Mouse (Mus musculus): ENCODE measurements around the gene Tlx1. TPM values are rescaled to one million over a fixed set of nuclear protein-coding genes. Genes with fewer than 3 reads are reported as not detected.

Gene Tlx1
- polyA plus RNA-seq, 1 experiment from 2014 or later: 1.0 TPM

DNA sequence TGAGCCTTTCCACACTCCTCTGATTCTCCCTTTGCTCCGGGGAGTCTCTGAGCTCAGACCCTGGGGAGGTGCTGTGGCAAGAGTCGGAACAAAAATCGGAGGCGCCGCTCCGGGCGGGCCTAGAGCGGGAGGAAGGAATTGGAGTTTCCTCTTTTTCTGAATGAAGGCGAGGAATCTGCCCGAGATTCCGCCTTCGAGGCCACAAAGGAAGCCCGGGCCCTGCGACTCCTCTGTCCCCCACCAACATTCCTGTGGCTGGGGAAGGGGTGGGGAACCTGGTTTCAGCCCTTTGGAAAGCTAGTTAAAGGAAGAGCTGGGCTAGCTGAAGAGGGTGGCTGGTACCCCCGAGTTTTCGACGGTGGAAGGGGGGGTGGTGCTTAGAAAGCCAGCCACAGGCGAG lies 4.0 kb downstream of the Tlx1 start:
- Histone ChIP-seq H3K27me3 (ENCODE audit: control insufficient read depth, insufficient read depth, low read length) (peaks cover 97% of the 10 kb centered on the region), H3K36me3 (ENCODE audit: control insufficient read depth, insufficient read depth, low read length) (no peaks in the 10 kb centered on the region), H3K9ac (ENCODE audit: low read depth, low read length) (no peak overlapping the region), H3K9me3 (replicated peaks; ENCODE audit: control insufficient read depth, low read length) (no peaks in the 10 kb centered on the region), H3K27ac (ENCODE audit: low read depth, low read length) (no peak overlapping the region), H3K4me1 (ENCODE audit: control insufficient read depth, insufficient read depth, low read length) (0 out of 2 replicates have a peak, but pooled peaks cover 9% of the 10 kb centered on the region), H3K4me2 (0 out of 2 replicates have a peak overlapping the region, but pooled peaks have one; percentile 17), H3K4me3 (ENCODE audit: low read depth, low read length) (no peak overlapping the region)
- no peak for ATAC-seq (replicated peaks; ENCODE audit: insufficient number of reproducible peaks, low FRiP score, low TSS enrichment)
- WGBS (ENCODE audit: insufficient replicate concordance): under 1% methylated on average over 18 of the region's 18 CpGs

DNA sequence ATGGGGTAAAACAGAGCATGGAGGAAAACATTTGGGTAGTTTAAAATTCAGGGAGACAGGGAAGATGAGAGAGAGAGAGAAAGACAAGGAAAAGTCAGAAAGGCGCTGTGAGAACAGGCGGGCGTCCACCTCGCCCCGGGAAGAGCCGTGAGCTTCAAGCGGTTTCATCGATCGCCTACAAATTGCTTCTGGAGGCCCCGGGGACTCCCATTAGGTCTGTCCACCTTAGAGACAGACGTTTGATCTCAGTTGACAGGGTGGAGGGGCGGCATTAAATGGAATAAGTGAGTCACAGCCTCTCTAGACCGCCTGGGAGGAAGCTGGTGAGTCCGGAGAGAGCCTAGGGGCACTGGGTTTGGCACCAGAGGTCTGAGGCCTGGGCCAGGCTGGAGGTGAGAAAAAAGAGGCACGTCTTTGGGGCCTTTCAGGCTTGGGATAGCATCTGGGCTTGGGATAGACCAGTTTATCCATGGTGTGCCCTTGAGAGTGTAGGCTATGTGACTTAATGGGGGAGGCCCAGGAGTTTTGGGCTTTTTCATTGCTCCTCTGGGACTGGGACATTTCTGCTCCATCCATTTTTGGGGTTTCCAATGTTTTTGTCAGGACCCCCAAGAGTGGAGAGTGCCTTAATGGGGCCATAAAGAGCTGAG lies 4.8 kb downstream of the Tlx1 start:
- H3K27me3 ChIP-seq (ENCODE audit: control insufficient read depth, insufficient read depth, low read length): peaks cover 97% of the 10 kb centered on the region
- no peaks in the 10 kb centered on the region for H3K36me3 ChIP-seq (ENCODE audit: control insufficient read depth, insufficient read depth, low read length)
- H3K4me3 ChIP-seq (ENCODE audit: low read depth, low read length): no peak overlapping the region
- no peak for ATAC-seq (replicated peaks; ENCODE audit: insufficient number of reproducible peaks, low FRiP score, low TSS enrichment)
- 4% methylated on average over 15 of the region's 15 CpGs for WGBS (ENCODE audit: insufficient replicate concordance)
- 0 out of 2 replicates have a peak overlapping the region, but pooled peaks have one; percentile 17 for H3K4me2 ChIP-seq
- no peak overlapping the region for H3K9ac ChIP-seq (ENCODE audit: low read depth, low read length)
- 0 out of 2 replicates have a peak, but pooled peaks cover 9% of the 10 kb centered on the region for H3K4me1 ChIP-seq (ENCODE audit: control insufficient read depth, insufficient read depth, low read length)
- no peak overlapping the region for H3K27ac ChIP-seq (ENCODE audit: low read depth, low read length)
- H3K9me3 ChIP-seq (replicated peaks; ENCODE audit: control insufficient read depth, low read length): no peaks in the 10 kb centered on the region

DNA sequence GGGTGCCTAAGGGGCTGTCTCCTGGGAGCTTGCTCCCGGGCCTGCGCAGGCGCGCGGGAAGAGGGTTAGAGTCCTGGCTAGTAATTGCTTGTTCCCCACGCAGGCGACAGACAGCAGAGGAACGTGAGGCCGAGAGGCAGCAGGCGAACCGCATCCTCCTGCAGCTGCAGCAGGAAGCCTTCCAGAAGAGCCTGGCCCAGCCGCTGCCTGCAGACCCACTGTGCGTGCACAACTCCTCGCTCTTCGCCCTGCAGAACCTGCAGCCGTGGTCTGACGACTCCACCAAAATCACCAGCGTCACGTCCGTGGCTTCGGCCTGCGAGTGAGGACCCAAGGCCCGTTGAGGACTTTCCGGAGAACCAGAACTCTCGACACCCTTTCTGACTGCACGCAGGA lies 5.3 kb downstream of the Tlx1 start:
- H3K36me3 ChIP-seq (ENCODE audit: control insufficient read depth, insufficient read depth, low read length): no peaks in the 10 kb centered on the region
- WGBS (ENCODE audit: insufficient replicate concordance): 3% methylated on average over 26 of the region's 26 CpGs
- no peak overlapping the region for H3K27ac ChIP-seq (ENCODE audit: low read depth, low read length)
- H3K9me3 ChIP-seq (replicated peaks; ENCODE audit: control insufficient read depth, low read length): no peaks in the 10 kb centered on the region
- H3K4me2 ChIP-seq: no peak overlapping the region
- no peak overlapping the region for H3K9ac ChIP-seq (ENCODE audit: low read depth, low read length)
- no peak for ATAC-seq (replicated peaks; ENCODE audit: insufficient number of reproducible peaks, low FRiP score, low TSS enrichment)
- H3K4me1 ChIP-seq (ENCODE audit: control insufficient read depth, insufficient read depth, low read length): 0 out of 2 replicates have a peak, but pooled peaks cover 9% of the 10 kb centered on the region
- H3K27me3 ChIP-seq (ENCODE audit: control insufficient read depth, insufficient read depth, low read length): peaks cover 97% of the 10 kb centered on the region
- 0 out of 2 replicates have a peak overlapping the region, but pooled peaks have one; percentile 4 for H3K4me3 ChIP-seq (ENCODE audit: low read depth, low read length)

DNA sequence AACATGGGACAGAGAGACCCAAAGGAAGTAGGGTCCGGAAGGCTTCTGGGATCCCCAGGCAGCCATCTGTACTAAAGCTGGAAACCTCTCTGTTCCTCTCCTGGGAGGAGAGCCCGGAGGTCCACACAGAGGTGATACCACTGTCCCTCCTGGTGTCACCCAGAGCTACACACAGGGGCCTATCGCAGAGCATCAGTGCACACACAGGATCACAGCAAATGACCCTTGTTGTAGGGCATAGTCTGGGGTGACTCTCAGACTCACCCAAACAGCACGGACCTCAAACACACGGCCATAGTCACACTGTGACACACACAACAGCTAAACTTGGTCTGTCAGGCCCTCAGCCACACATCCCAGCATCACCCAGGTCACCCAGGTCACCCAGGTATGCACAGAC lies 5.9 kb downstream of the Tlx1 start:
- WGBS (ENCODE audit: insufficient replicate concordance): 9% methylated on average over 5 of the region's 5 CpGs
- H3K27ac ChIP-seq (ENCODE audit: low read depth, low read length): no peak overlapping the region
- no peak overlapping the region for H3K9ac ChIP-seq (ENCODE audit: low read depth, low read length)
- H3K36me3 ChIP-seq (ENCODE audit: control insufficient read depth, insufficient read depth, low read length): no peaks in the 10 kb centered on the region
- H3K4me3 ChIP-seq (ENCODE audit: low read depth, low read length): no peak overlapping the region
- peaks cover 96% of the 10 kb centered on the region for H3K27me3 ChIP-seq (ENCODE audit: control insufficient read depth, insufficient read depth, low read length)
- H3K9me3 ChIP-seq (replicated peaks; ENCODE audit: control insufficient read depth, low read length): no peaks in the 10 kb centered on the region
- ATAC-seq (replicated peaks; ENCODE audit: insufficient number of reproducible peaks, low FRiP score, low TSS enrichment): no peak
- H3K4me1 ChIP-seq (ENCODE audit: control insufficient read depth, insufficient read depth, low read length): 0 out of 2 replicates have a peak, but pooled peaks cover 3% of the 10 kb centered on the region
- H3K4me2 ChIP-seq: no peak overlapping the region

DNA sequence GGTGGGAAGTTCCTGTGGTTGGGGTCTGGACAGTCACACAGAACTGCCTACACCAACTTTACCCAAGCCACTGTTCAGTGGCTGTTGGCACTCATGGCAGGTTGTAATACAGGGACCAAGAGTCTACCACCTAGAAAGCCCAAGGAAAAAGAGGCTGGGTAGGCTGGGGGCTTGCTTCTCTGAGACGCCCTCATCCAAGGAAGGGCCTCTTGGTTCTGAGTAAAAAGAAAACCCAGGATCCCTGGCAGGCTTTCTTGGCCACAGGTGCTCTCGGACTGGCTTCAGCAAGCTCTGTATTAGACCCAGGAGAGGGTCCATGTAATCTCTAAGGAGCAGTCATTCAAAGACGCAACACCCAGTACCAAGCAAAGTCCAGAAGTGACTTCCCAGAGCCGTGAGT lies 7.7 kb downstream of the Tlx1 start:
- H3K36me3 ChIP-seq (ENCODE audit: control insufficient read depth, insufficient read depth, low read length): no peaks in the 10 kb centered on the region
- H3K27me3 ChIP-seq (ENCODE audit: control insufficient read depth, insufficient read depth, low read length): peaks cover 98% of the 10 kb centered on the region
- 0 out of 2 replicates have a peak, but pooled peaks cover 3% of the 10 kb centered on the region for H3K4me1 ChIP-seq (ENCODE audit: control insufficient read depth, insufficient read depth, low read length)
- no peak overlapping the region for H3K9ac ChIP-seq (ENCODE audit: low read depth, low read length)
- H3K4me2 ChIP-seq: no peak overlapping the region
- H3K9me3 ChIP-seq (replicated peaks; ENCODE audit: control insufficient read depth, low read length): no peaks in the 10 kb centered on the region
- H3K4me3 ChIP-seq (ENCODE audit: low read depth, low read length): no peak overlapping the region
- WGBS (ENCODE audit: insufficient replicate concordance): 9% methylated on average over 4 of the region's 4 CpGs
- no peak overlapping the region for H3K27ac ChIP-seq (ENCODE audit: low read depth, low read length)
- ATAC-seq (replicated peaks; ENCODE audit: insufficient number of reproducible peaks, low FRiP score, low TSS enrichment): no peak

DNA sequence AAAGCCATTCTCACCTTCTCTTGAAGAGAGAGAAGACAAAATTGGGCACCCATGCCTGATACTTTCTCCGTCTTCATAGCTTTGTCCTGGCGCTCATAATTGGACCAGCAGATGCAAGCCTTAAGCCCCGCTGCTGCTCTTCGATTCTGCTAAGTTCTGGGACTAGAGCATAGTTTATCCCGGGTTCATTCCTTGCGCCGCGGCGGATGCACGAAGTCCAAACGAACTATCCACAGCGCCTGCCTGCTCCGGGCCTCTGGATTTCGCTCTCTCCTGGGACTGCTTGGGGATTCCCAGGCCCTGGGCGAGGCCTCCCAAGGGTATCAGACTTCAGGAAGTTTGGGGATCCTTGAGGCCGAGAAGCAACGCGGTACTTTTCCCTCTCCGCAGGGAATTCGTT lies 8.4 kb downstream of the Tlx1 start:
- H3K27ac ChIP-seq (ENCODE audit: low read depth, low read length): no peak overlapping the region
- peaks cover 98% of the 10 kb centered on the region for H3K27me3 ChIP-seq (ENCODE audit: control insufficient read depth, insufficient read depth, low read length)
- no peak overlapping the region for H3K9ac ChIP-seq (ENCODE audit: low read depth, low read length)
- ATAC-seq (replicated peaks; ENCODE audit: insufficient number of reproducible peaks, low FRiP score, low TSS enrichment): no peak
- H3K4me3 ChIP-seq (ENCODE audit: low read depth, low read length): no peak overlapping the region
- 0 out of 2 replicates have a peak, but pooled peaks cover 1% of the 10 kb centered on the region for H3K4me1 ChIP-seq (ENCODE audit: control insufficient read depth, insufficient read depth, low read length)
- H3K4me2 ChIP-seq: no peak overlapping the region
- no peaks in the 10 kb centered on the region for H3K36me3 ChIP-seq (ENCODE audit: control insufficient read depth, insufficient read depth, low read length)
- H3K9me3 ChIP-seq (replicated peaks; ENCODE audit: control insufficient read depth, low read length): no peaks in the 10 kb centered on the region
- 1% methylated on average over 20 of the region's 20 CpGs for WGBS (ENCODE audit: insufficient replicate concordance)

DNA sequence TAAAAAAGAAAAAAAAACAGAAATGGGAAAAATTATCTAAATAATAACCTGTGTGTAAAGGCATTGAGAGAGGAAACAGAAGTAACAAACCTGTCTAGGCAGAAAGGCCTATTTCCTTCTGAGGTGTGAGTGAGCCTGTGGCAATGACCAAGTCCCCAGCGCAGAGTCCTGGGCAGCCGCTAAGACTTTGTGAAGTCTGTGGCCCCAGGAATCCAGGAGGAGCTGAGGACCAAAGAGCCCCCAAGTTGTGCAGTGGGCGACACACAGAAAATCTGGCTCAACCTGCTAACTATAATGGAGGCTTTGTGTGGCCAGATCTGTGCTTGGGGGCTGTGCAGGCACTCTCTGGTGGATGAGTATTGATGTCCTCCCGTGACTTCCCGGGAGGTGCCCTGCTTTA lies 9.0 kb downstream of the Tlx1 start:
- no peak overlapping the region for H3K4me2 ChIP-seq
- no peaks in the 10 kb centered on the region for H3K36me3 ChIP-seq (ENCODE audit: control insufficient read depth, insufficient read depth, low read length)
- ATAC-seq (replicated peaks; ENCODE audit: insufficient number of reproducible peaks, low FRiP score, low TSS enrichment): no peak
- no peak overlapping the region for H3K27ac ChIP-seq (ENCODE audit: low read depth, low read length)
- no peaks in the 10 kb centered on the region for H3K4me1 ChIP-seq (ENCODE audit: control insufficient read depth, insufficient read depth, low read length)
- H3K4me3 ChIP-seq (ENCODE audit: low read depth, low read length): no peak overlapping the region
- H3K9me3 ChIP-seq (replicated peaks; ENCODE audit: control insufficient read depth, low read length): no peaks in the 10 kb centered on the region
- peaks cover 98% of the 10 kb centered on the region for H3K27me3 ChIP-seq (ENCODE audit: control insufficient read depth, insufficient read depth, low read length)
- 9% methylated on average over 5 of the region's 5 CpGs for WGBS (ENCODE audit: insufficient replicate concordance)
- no peak overlapping the region for H3K9ac ChIP-seq (ENCODE audit: low read depth, low read length)

DNA sequence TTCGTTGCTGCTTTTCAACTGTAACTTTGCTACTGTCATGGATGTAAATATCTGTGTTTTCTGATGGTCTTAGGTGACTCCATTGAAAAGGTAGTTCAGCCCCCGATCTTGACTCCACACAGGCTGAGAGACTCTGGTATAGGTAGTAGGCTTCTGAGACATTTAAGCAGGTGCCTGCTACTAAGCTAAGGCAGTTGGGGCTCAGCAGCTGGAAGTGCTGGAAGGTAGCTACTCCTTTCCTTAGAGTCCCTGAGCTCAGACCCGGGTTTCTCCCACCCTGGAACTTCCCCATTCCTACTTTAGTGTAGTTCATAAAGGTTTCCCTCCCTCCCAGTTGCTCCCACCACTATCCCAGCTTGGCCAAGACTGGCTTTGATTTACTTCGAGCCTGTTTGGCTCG lies 9.5 kb downstream of the Tlx1 start:
- Histone ChIP-seq H3K9me3 (replicated peaks; ENCODE audit: control insufficient read depth, low read length) (no peaks in the 10 kb centered on the region), H3K4me1 (ENCODE audit: control insufficient read depth, insufficient read depth, low read length) (no peaks in the 10 kb centered on the region), H3K36me3 (ENCODE audit: control insufficient read depth, insufficient read depth, low read length) (no peaks in the 10 kb centered on the region), H3K27ac (ENCODE audit: low read depth, low read length) (no peak overlapping the region), H3K9ac (ENCODE audit: low read depth, low read length) (no peak overlapping the region), H3K4me2 (no peak overlapping the region), H3K27me3 (ENCODE audit: control insufficient read depth, insufficient read depth, low read length) (peaks cover 99% of the 10 kb centered on the region), H3K4me3 (ENCODE audit: low read depth, low read length) (no peak overlapping the region)
- ATAC-seq (replicated peaks; ENCODE audit: insufficient number of reproducible peaks, low FRiP score, low TSS enrichment): no peak
- 5% methylated on average over 5 of the region's 5 CpGs for WGBS (ENCODE audit: insufficient replicate concordance)

DNA sequence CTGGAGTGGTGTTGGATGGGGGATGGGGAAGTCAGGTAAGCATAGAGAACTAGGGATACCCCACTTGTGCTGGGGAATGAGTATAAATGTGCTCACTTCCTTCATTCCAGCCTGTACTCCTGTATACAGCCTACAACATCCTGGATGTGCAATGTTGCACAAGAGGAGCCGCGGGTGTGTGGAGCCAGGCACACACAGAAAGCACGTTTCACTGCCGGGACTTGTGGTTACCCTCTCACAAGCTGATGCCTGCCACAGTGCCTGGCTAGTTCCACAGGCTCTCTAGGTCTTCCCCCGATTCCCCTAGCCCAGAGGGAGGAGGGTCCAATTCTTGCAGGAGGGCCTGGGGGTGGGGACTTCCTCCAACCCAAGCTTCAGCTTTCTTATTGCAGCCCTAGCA lies 10.0 kb downstream of the Tlx1 start:
- Histone ChIP-seq H3K27me3 (ENCODE audit: control insufficient read depth, insufficient read depth, low read length) (peaks cover 99% of the 10 kb centered on the region), H3K4me2 (0 out of 2 replicates have a peak overlapping the region, but pooled peaks have one; percentile 2), H3K4me1 (ENCODE audit: control insufficient read depth, insufficient read depth, low read length) (no peaks in the 10 kb centered on the region), H3K9me3 (replicated peaks; ENCODE audit: control insufficient read depth, low read length) (no peaks in the 10 kb centered on the region), H3K9ac (ENCODE audit: low read depth, low read length) (no peak overlapping the region), H3K27ac (ENCODE audit: low read depth, low read length) (no peak overlapping the region), H3K36me3 (ENCODE audit: control insufficient read depth, insufficient read depth, low read length) (no peaks in the 10 kb centered on the region), H3K4me3 (ENCODE audit: low read depth, low read length) (no peak overlapping the region)
- WGBS (ENCODE audit: insufficient replicate concordance): 1% methylated on average over 5 of the region's 5 CpGs
- no peak for ATAC-seq (replicated peaks; ENCODE audit: insufficient number of reproducible peaks, low FRiP score, low TSS enrichment)

Measured in heart, embryonic 11.5 days (tissue).